Mouse (Mus musculus) right cerebral cortex, postnatal 36 days (tissue): ENCODE results near the gene Ucn.

ENCODE experiments used
- DNase-seq, 2 experiments: peaks; one replicate each; pipeline ENCODE4 v3.0.0; 2022; ENCODE audit warnings: low spot score in 2 of 2, mixed read lengths in 1 of 2

The Ucn gene

GRCm38 (mm10) chr5:31108000-31108490 is 30.6 kb downstream of the Ucn start, which contains the start of gene Slc30a3:
Slc30a3 (minus strand) TSS chr5:31108237.
- no peak for DNase-seq

GRCm38 (mm10) chr5:31105814-31106335 is 32.8 kb downstream of the Ucn start, which contains the start of gene Dnajc5g:
Dnajc5g (plus strand) TSS chr5:31106285.
- no peak for DNase-seq

GRCm38 (mm10) chr5:31095711-31096480 is 42.7 kb downstream of the Ucn start:
- no peak for DNase-seq

DNA sequence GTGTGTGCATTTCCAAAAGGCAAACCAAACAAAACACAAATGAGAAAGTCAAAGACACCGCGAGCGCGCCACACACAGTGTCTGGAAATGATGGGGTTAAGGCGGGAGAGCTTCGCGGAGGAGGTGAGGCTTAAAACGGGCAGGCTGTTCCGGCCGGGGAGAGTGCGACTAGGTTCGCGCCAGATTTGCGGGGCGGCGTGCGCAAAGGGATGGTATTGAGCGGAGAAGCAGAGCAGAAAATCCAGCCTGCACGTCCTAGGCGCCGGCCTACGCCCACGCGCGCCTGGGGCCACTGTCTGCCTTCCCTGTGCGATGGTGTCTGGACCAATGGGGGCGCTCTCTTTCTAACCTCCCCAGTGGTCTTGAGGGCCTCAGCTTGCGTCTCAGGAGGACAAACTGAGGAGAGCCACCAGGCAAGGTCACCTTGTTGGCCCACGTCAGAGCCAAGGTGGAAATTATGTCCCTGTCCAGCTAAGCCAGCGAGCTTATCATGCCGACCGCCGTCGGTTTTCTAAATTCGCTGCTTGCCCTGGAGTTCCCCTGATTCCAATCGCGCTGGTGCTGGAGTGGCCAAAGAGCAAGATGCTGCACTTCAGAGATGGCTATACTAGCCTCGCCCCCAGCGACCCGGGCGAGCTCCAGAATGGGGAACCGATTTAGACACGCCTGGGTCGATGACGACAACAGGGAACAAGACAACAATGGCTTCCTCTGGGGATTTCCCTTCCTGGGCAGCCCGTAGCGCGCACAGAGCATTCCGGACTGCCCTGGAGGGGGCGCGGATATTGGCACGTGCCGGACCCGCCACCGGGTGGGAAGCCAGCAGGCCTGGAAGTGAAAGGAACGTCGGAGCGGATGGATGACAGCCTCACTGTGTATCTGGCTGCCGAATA is 43.6 kb downstream of the Ucn start:
- DNase-seq: peak in 1 of 2 experiments; percentile 68

- no peak for DNase-seq
Measured at GRCm38 (mm10) chr5:31094100-31094798, 44.4 kb downstream of the Ucn start.

GRCm38 (mm10) chr5:31093151-31094041 is 45.2 kb downstream of the Ucn start:
- peak in 1 of 2 experiments; percentile 56 for DNase-seq

GRCm38 (mm10) chr5:31092231-31092975 is 46.2 kb downstream of the Ucn start:
- peak in 1 of 2 experiments; percentile 56 for DNase-seq
